Mouse (Mus musculus) embryonic facial prominence, embryonic 15.5 days (tissue): ENCODE data around the gene Nlk. TPM values are rescaled to one million over a fixed set of nuclear protein-coding genes. Genes with fewer than 3 reads are reported as not detected.
"Not testable (repeated sequence)": the region's sequence is repeated elsewhere in the genome, so short reads cannot be mapped to it uniquely, and the experiment has no call there.

Experiments used
- ATAC-seq: fragments of 200-750 bp; cut with Nextera tagmentation; 2 replicates; pipeline ENCODE4 v1.8.0; 2017; ENCODE audit warnings: low read depth, moderate TSS enrichment; ENCODE audit not compliant: insufficient number of reproducible peaks, low FRiP score, low TSS enrichment
- H3K27ac ChIP-seq: fragments of 300-500 bp; sonication (generic); replicated peaks from 2 replicates; pipeline ENCODE4 v1.5.1; 2015; ENCODE audit warnings: mild to moderate bottlenecking, inconsistent platforms
- H3K27me3 ChIP-seq: fragments of 300-500 bp; sonication (generic); 2 replicates; pipeline ENCODE4 v1.6.1; 2015; ENCODE audit warnings: inconsistent platforms
- H3K36me3 ChIP-seq: fragments of 300-500 bp; sonication (generic); 2 replicates; pipeline ENCODE4 v1.6.1; 2015; ENCODE audit warnings: mild to moderate bottlenecking, inconsistent platforms
- H3K4me1 ChIP-seq: fragments of 300-500 bp; sonication (generic); 2 replicates; pipeline ENCODE4 v1.6.1; 2015; ENCODE audit warnings: inconsistent platforms
- H3K4me2 ChIP-seq: fragments of 300-500 bp; sonication (generic); replicated peaks from 2 replicates; pipeline ENCODE4 v1.6.1; 2015; ENCODE audit warnings: mild to moderate bottlenecking, inconsistent platforms
- H3K4me3 ChIP-seq: fragments of 300-500 bp; sonication (generic); replicated peaks from 2 replicates; pipeline ENCODE4 v1.5.1; 2015; ENCODE audit warnings: mild to moderate bottlenecking, inconsistent platforms
- H3K9ac ChIP-seq: fragments of 300-500 bp; sonication (generic); 2 replicates; pipeline ENCODE4 v1.6.1; 2015; ENCODE audit warnings: inconsistent platforms
- H3K9me3 ChIP-seq: fragments of 300-500 bp; sonication (generic); replicated peaks from 2 replicates; pipeline ENCODE4 v1.6.1; 2016; ENCODE audit warnings: inconsistent platforms
- WGBS: fragments of 180-500 bp; shearing (Covaris S2); methylation state at CpG from one replicate; pipeline ENCODE4 v1.1.7; 2015; 5-methylcytosine and 5-hydroxymethylcytosine counted together
- polyA plus RNA-seq: library from polyadenylated mRNA; unstranded; fragments of >200 nt; fragmentation: Nextera tagmentation; extraction: Ambion mirVana; gene quantifications from 2 replicates; pipeline ENCODE4 v1.2.1, GENCODE M21; 2015

Nlk gene
- polyA plus RNA-seq, 1 experiment from 2014 or later: 12.3 TPM

- Histone ChIP-seq H3K27ac (no peak overlapping the region), H3K36me3 (peaks cover 21% of the 10 kb centered on the region; the same call in 1 of the 2 replicates), H3K4me2 (no peak overlapping the region), H3K4me1 (peaks cover 21% of the 10 kb centered on the region), H3K9ac (no peak overlapping the region), H3K4me3 (no peak overlapping the region), H3K9me3 (no peaks in the 10 kb centered on the region), H3K27me3 (no peaks in the 10 kb centered on the region)
- no peak for ATAC-seq
- WGBS: 89% methylated on average over 2 of the region's 2 CpGs
Measured at GRCm38 (mm10) chr11:78547718-78548460, 149.3 kb downstream of the Nlk start.

GRCm38 (mm10) chr11:78545181-78545580, 152.0 kb downstream of the Nlk start:
- Histone ChIP-seq H3K27ac (no peak overlapping the region), H3K4me3 (no peak overlapping the region), H3K36me3 (peaks cover 39% of the 10 kb centered on the region), H3K9ac (no peak overlapping the region), H3K9me3 (no peaks in the 10 kb centered on the region), H3K4me1 (peaks cover 17% of the 10 kb centered on the region), H3K4me2 (no peak overlapping the region), H3K27me3 (no peaks in the 10 kb centered on the region)
- WGBS: 64% methylated on average over 8 of the region's 8 CpGs
- ATAC-seq: no peak

- H3K4me2 ChIP-seq: no peak overlapping the region
- no peaks in the 10 kb centered on the region for H3K9me3 ChIP-seq
- no peak overlapping the region for H3K27ac ChIP-seq
- 91% methylated on average over 7 of the region's 7 CpGs for WGBS
- no peaks in the 10 kb centered on the region for H3K27me3 ChIP-seq
- no peak overlapping the region for H3K9ac ChIP-seq
- H3K36me3 ChIP-seq: peaks cover 45% of the 10 kb centered on the region
- peaks cover 14% of the 10 kb centered on the region for H3K4me1 ChIP-seq
- no peak for ATAC-seq
- no peak overlapping the region for H3K4me3 ChIP-seq
Measured at GRCm38 (mm10) chr11:78544449-78545111, 152.6 kb downstream of the Nlk start.

GRCm38 (mm10) chr11:78540358-78540757, 156.8 kb downstream of the Nlk start:
- Histone ChIP-seq H3K4me1 (peaks cover 19% of the 10 kb centered on the region), H3K9me3 (no peaks in the 10 kb centered on the region), H3K27ac (peak overlapping the region; percentile 67; the same call in 1 of the 2 replicates), H3K36me3 (peaks cover 52% of the 10 kb centered on the region), H3K4me3 (no peak overlapping the region), H3K9ac (no peak overlapping the region), H3K27me3 (no peaks in the 10 kb centered on the region), H3K4me2 (no peak overlapping the region)
- ATAC-seq: no peak
- WGBS: 64% methylated on average over 3 of the region's 3 CpGs

GRCm38 (mm10) chr11:78536690-78537084, 160.5 kb downstream of the Nlk start:
- H3K9ac ChIP-seq: peak overlapping the region; percentile 81
- no peaks in the 10 kb centered on the region for H3K27me3 ChIP-seq
- no peaks in the 10 kb centered on the region for H3K9me3 ChIP-seq
- peaks cover 30% of the 10 kb centered on the region for H3K36me3 ChIP-seq
- peak overlapping the region; percentile 96 for H3K27ac ChIP-seq
- WGBS: 1% methylated on average over 14 of the region's 14 CpGs
- H3K4me2 ChIP-seq: peak overlapping the region; percentile 82
- peak overlapping the region; percentile 94 for H3K4me3 ChIP-seq
- H3K4me1 ChIP-seq: peaks cover 31% of the 10 kb centered on the region
- no peak for ATAC-seq

GRCm38 (mm10) chr11:78536080-78536689, 161.0 kb downstream of the Nlk start, which contains the start of the genes Tnfaip1 and Ift20:
Tnfaip1 (minus strand) TSS chr11:78536332.
Ift20 (plus strand) TSS chr11:78536361.
- Histone ChIP-seq H3K4me2 (peak within 1 kb of the TSS; percentile 82), H3K9me3 (no peaks in the 10 kb centered on the region), H3K27ac (peak within 1 kb of the TSS; percentile 98), H3K27me3 (no peaks in the 10 kb centered on the region), H3K4me1 (peaks cover 31% of the 10 kb centered on the region), H3K9ac (peak within 1 kb of the TSS; percentile 85), H3K36me3 (peaks cover 27% of the 10 kb centered on the region), H3K4me3 (peak within 1 kb of the TSS; percentile 94)
- under 1% methylated on average over 52 of the region's 52 CpGs for WGBS
- ATAC-seq: peak; percentile 98

GRCm38 (mm10) chr11:78535376-78536079, 161.6 kb downstream of the Nlk start:
- Histone ChIP-seq H3K4me2 (peak overlapping the region; percentile 82), H3K27ac (peak overlapping the region; percentile 98), H3K9me3 (no peaks in the 10 kb centered on the region), H3K4me3 (peak overlapping the region; percentile 94), H3K9ac (peak overlapping the region; percentile 85), H3K4me1 (peaks cover 31% of the 10 kb centered on the region), H3K27me3 (no peaks in the 10 kb centered on the region), H3K36me3 (peaks cover 20% of the 10 kb centered on the region)
- peak; percentile 49 for ATAC-seq
- under 1% methylated on average over 23 of the region's 23 CpGs for WGBS

- no peak overlapping the region for H3K9ac ChIP-seq
- H3K36me3 ChIP-seq: peaks cover 19% of the 10 kb centered on the region
- no peak for ATAC-seq
- H3K4me2 ChIP-seq: peak overlapping the region; percentile 82
- H3K27ac ChIP-seq: no peak overlapping the region
- WGBS: 79% methylated on average over 4 of the region's 4 CpGs
- peak overlapping the region; percentile 94 for H3K4me3 ChIP-seq
- H3K27me3 ChIP-seq: no peaks in the 10 kb centered on the region
- peaks cover 31% of the 10 kb centered on the region for H3K4me1 ChIP-seq
- H3K9me3 ChIP-seq: no peaks in the 10 kb centered on the region
Measured at GRCm38 (mm10) chr11:78534516-78534915, 162.7 kb downstream of the Nlk start.

- not testable (repeated sequence) for ATAC-seq, H3K9me3 ChIP-seq, H3K4me2 ChIP-seq, H3K27me3 ChIP-seq, H3K27ac ChIP-seq, H3K9ac ChIP-seq, H3K4me3 ChIP-seq
- Histone ChIP-seq H3K36me3 (peaks cover 38% of the 10 kb centered on the region), H3K4me1 (peaks cover 13% of the 10 kb centered on the region)
- WGBS: 94% methylated on average over 10 of the region's 10 CpGs
Measured at GRCm38 (mm10) chr11:78531515-78531914, 165.7 kb downstream of the Nlk start.

- no peak for ATAC-seq
- WGBS: 64% methylated on average over 6 of the region's 6 CpGs
- H3K36me3 ChIP-seq: peaks cover 42% of the 10 kb centered on the region
- no peak overlapping the region for H3K4me2 ChIP-seq
- H3K4me1 ChIP-seq: peaks cover 13% of the 10 kb centered on the region
- 0 out of 2 replicates have a peak overlapping the region, but pooled peaks have one; percentile 7 for H3K27ac ChIP-seq
- no peak overlapping the region for H3K4me3 ChIP-seq
- H3K27me3 ChIP-seq: no peaks in the 10 kb centered on the region
- no peak overlapping the region for H3K9ac ChIP-seq
- H3K9me3 ChIP-seq: no peaks in the 10 kb centered on the region
Measured at GRCm38 (mm10) chr11:78531046-78531445, 166.1 kb downstream of the Nlk start.

- no peak overlapping the region for H3K9ac ChIP-seq
- WGBS: 87% methylated on average over 12 of the region's 12 CpGs
- no peaks in the 10 kb centered on the region for H3K27me3 ChIP-seq
- H3K36me3 ChIP-seq: peaks cover 53% of the 10 kb centered on the region
- no peak for ATAC-seq
- no peak overlapping the region for H3K4me3 ChIP-seq
- no peak overlapping the region for H3K4me2 ChIP-seq
- H3K27ac ChIP-seq: no peak overlapping the region
- H3K9me3 ChIP-seq: no peaks in the 10 kb centered on the region
- H3K4me1 ChIP-seq: peaks cover 8% of the 10 kb centered on the region
Measured at GRCm38 (mm10) chr11:78530001-78530400, 167.2 kb downstream of the Nlk start.
